Mouse (Mus musculus): ENCODE results near the gene Mmp27. TPM values are rescaled to one million over a fixed set of nuclear protein-coding genes. Genes with fewer than 3 reads are reported as not detected.

Gene Mmp27
- not detected for polyA plus RNA-seq (2014; fragmentation: Illumina TruSeq; extraction: RNeasy Lipid Tissue Mini Kit (QIAGEN cat#74804); ENCODE audit: low read depth, low replicate concordance)

GRCm38 (mm10) chr9:7571162-7571561, at the start of gene Mmp27:
TSS of gene Mmp27 (plus strand) at chr9:7571396.

GRCm38 (mm10) chr9:7558221-7559017, 12.8 kb upstream of the Mmp27 start, which contains the start of gene Mmp8:
TSS of gene Mmp8 (plus strand) at chr9:7558456.

GRCm38 (mm10) chr9:7627931-7628330, 56.7 kb downstream of the Mmp27 start, which contains the start of gene Mmp20:
TSS of gene Mmp20 (plus strand) at chr9:7628231.

Other genes starting within 250 kb of the Mmp27 start
- gene Mmp12, start 227.0 kb upstream of the Mmp27 start, polyA plus RNA-seq (2014; fragmentation: Illumina TruSeq; extraction: RNeasy Lipid Tissue Mini Kit (QIAGEN cat#74804); ENCODE audit: low read depth, low replicate concordance) = 9.7 TPM
- not detected for gene Mmp1b, start 183.3 kb upstream of the Mmp27 start, polyA plus RNA-seq (2014; fragmentation: Illumina TruSeq; extraction: RNeasy Lipid Tissue Mini Kit (QIAGEN cat#74804); ENCODE audit: low read depth, low replicate concordance)
- 0.97 TPM for gene Mmp3, start 125.6 kb upstream of the Mmp27 start, polyA plus RNA-seq (2014; fragmentation: Illumina TruSeq; extraction: RNeasy Lipid Tissue Mini Kit (QIAGEN cat#74804); ENCODE audit: low read depth, low replicate concordance)
- gene Mmp10, start 69.0 kb upstream of the Mmp27 start, polyA plus RNA-seq (2014; fragmentation: Illumina TruSeq; extraction: RNeasy Lipid Tissue Mini Kit (QIAGEN cat#74804); ENCODE audit: low read depth, low replicate concordance) = not detected
- not detected for gene Mmp8, start 12.9 kb upstream of the Mmp27 start, polyA plus RNA-seq (2014; fragmentation: Illumina TruSeq; extraction: RNeasy Lipid Tissue Mini Kit (QIAGEN cat#74804); ENCODE audit: low read depth, low replicate concordance)
- not detected for gene Mmp20, start 56.8 kb downstream of the Mmp27 start, polyA plus RNA-seq (2014; fragmentation: Illumina TruSeq; extraction: RNeasy Lipid Tissue Mini Kit (QIAGEN cat#74804); ENCODE audit: low read depth, low replicate concordance)
- not detected for gene Mmp7, start 120.7 kb downstream of the Mmp27 start, polyA plus RNA-seq (2014; fragmentation: Illumina TruSeq; extraction: RNeasy Lipid Tissue Mini Kit (QIAGEN cat#74804); ENCODE audit: low read depth, low replicate concordance)
- 199 TPM for gene Tmem123, start 192.6 kb downstream of the Mmp27 start, polyA plus RNA-seq (2014; fragmentation: Illumina TruSeq; extraction: RNeasy Lipid Tissue Mini Kit (QIAGEN cat#74804); ENCODE audit: low read depth, low replicate concordance)